Mouse (Mus musculus) heart, postnatal 0 days (tissue): ENCODE data around the gene Gm42957.

Experiments
- CTCF ChIP-seq: IDR thresholded peaks from 2 replicates; pipeline ENCODE4 v1.5.1; 2016; ENCODE audit warnings: antibody characterized with exemption, control low read depth, low read depth
- EP300 ChIP-seq: IDR thresholded peaks from 2 replicates; pipeline ENCODE4 v1.6.1; 2016; ENCODE audit warnings: antibody characterized with exemption, low read depth

DNA sequence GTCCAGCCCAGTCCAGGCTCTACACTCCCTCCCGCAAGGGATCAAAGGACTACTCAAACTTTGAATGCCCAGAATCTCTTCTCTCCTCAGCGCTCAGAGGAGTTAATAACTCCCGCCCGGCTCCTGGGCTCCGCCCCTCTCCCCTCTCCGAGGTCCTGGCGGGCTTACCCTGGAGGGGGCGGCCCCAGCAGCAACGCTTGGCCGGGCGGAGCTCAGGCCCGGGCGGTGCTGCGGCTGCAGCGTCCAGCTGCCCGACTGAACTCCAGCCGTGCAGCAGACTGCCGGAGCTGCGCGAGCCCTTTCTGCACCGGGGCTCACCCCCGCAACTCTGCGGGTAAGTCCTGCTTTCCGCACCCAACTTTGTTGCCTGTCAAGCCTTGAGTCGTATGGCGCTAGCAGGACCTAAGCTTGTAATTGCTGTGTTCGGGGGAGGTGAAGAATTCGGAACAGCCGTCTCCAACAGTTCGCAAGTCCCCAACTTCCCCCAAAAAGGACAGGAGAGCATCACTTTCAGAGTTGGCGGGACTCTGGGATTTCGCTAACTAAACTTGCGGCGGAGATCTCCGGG is 61.0 kb downstream of the Gm42957 start, which contains the start of gene Pias3:
- TF ChIP-seq CTCF = no peak
- TF ChIP-seq EP300 = no peak
